Comparison of ENCODE assay signal across 27 mouse cellular contexts in genomic region chr5:113604758-113605157, GRCm38 (mm10). TPM values are rescaled to one million over a fixed set of nuclear protein-coding genes. Genes with fewer than 3 reads are reported as not detected.
DNase-seq lines count a peak whose midpoint lies in the region; ATAC-seq and TF ChIP-seq lines count a peak whose summit lies in the region.
"Had no signal": no experiment of that assay in that cellular context is flagged by ENCODE, and none has a peak within 500 bp of the region (broad histone marks: within the 10 kb centered on the region; RNA-seq: fewer than 3 reads in every experiment).

No protein-coding gene starts in this region.

- H3K79me2 ChIP-seq in myocyte (ENCODE audit: control insufficient read depth, insufficient read depth) = no peaks in the 10 kb centered on the region

- H3K9me3 ChIP-seq in lung, embryonic 16.5 days (ENCODE audit: control insufficient read depth, low read length) = no peaks in the 10 kb centered on the region
- H3K9me3 ChIP-seq in neural tube, embryonic 15.5 days (replicated peaks) = no peaks in the 10 kb centered on the region
- H3K9me3 ChIP-seq: embryonic facial prominence, embryonic 10.5 days; embryonic facial prominence, embryonic 13.5 days; forebrain, embryonic 10.5 days; hindbrain, embryonic 12.5 days; hindbrain, embryonic 15.5 days had no signal

- no peak overlapping the region for H3K4me2 ChIP-seq in lung, embryonic 16.5 days (ENCODE audit: low read depth, low read length)
- no peak overlapping the region for H3K4me2 ChIP-seq in myocyte (ENCODE audit: low read depth)
- H3K4me2 ChIP-seq in neural tube, embryonic 15.5 days = no peak overlapping the region
- H3K4me2 ChIP-seq: embryonic facial prominence, embryonic 13.5 days; heart, embryonic 11.5 days; hindbrain, embryonic 12.5 days; hindbrain, embryonic 15.5 days had no signal

- 53% methylated on average over 4 of the region's 4 CpGs for WGBS in lung, embryonic 16.5 days
- WGBS in neural tube, embryonic 15.5 days = 81% methylated on average over 4 of the region's 4 CpGs

- H3K27ac ChIP-seq in lung, embryonic 16.5 days (ENCODE audit: low read length) = no peak overlapping the region
- H3K27ac ChIP-seq in neural tube, embryonic 15.5 days (replicated peaks) = no peak overlapping the region
- H3K27ac ChIP-seq: embryonic facial prominence, embryonic 10.5 days; embryonic facial prominence, embryonic 13.5 days; forebrain, embryonic 10.5 days; gastrocnemius, adult 2 months; hindbrain, embryonic 12.5 days; hindbrain, embryonic 15.5 days had no signal

- H3K36me3 ChIP-seq in lung, embryonic 16.5 days (ENCODE audit: control insufficient read depth, insufficient read depth, low read length) = no peaks in the 10 kb centered on the region
- no peaks in the 10 kb centered on the region for H3K36me3 ChIP-seq in myocyte (ENCODE audit: control insufficient read depth, insufficient read depth)
- H3K36me3 ChIP-seq in neural tube, embryonic 15.5 days = no peaks in the 10 kb centered on the region
- H3K36me3 ChIP-seq: embryonic facial prominence, embryonic 10.5 days; embryonic facial prominence, embryonic 13.5 days; forebrain, embryonic 10.5 days; hindbrain, embryonic 12.5 days; hindbrain, embryonic 15.5 days had no signal

- no peaks in the 10 kb centered on the region for H3K27me3 ChIP-seq in lung, embryonic 16.5 days (ENCODE audit: control insufficient read depth, insufficient read depth, low read depth, low read length)
- no peaks in the 10 kb centered on the region for H3K27me3 ChIP-seq in myocyte (ENCODE audit: control insufficient read depth, insufficient read depth, insufficient read length)
- H3K27me3 ChIP-seq in neural tube, embryonic 15.5 days (replicated peaks) = no peaks in the 10 kb centered on the region
- H3K27me3 ChIP-seq: embryonic facial prominence, embryonic 13.5 days; hindbrain, embryonic 15.5 days had no signal

- H3ac ChIP-seq in myocyte (ENCODE audit: control insufficient read depth, insufficient read length) = no peak overlapping the region

- peak; percentile 76 for ATAC-seq in lung, embryonic 16.5 days (ENCODE audit: low read depth)
- ATAC-seq in neural tube, embryonic 15.5 days (ENCODE audit: low FRiP score) = no peak
- ATAC-seq: forebrain, embryonic 14.5 days; forebrain, postnatal 0 days had no signal

- H3K9ac ChIP-seq in lung, embryonic 16.5 days (ENCODE audit: low read length) = no peak overlapping the region
- H3K9ac ChIP-seq in neural tube, embryonic 15.5 days (replicated peaks) = no peak overlapping the region
- H3K9ac ChIP-seq: embryonic facial prominence, embryonic 13.5 days; forebrain, postnatal 0 days; hindbrain, embryonic 12.5 days; hindbrain, embryonic 15.5 days had no signal

- H3K4me1 ChIP-seq in lung, embryonic 16.5 days (replicated peaks; ENCODE audit: control insufficient read depth, insufficient read depth, low read length) = peaks cover 25% of the 10 kb centered on the region
- H3K4me1 ChIP-seq in neural tube, embryonic 15.5 days = peaks cover 40% of the 10 kb centered on the region

- DNase-seq in adrenal gland, postnatal 14 days = peak; percentile 1
- DNase-seq in adrenal gland, postnatal 36 days = no peak
- no peak for DNase-seq in lung, postnatal 4 days
- DNase-seq in lung, postnatal 10 days = peak; percentile 60
- DNase-seq in thymus, postnatal 0 days (ENCODE audit: low spot score) = no peak
- DNase-seq: adrenal gland, postnatal 10 days; cerebellum, adult 11-12 months; cerebellum, adult 8-10 months; cerebellum, postnatal 10 days; cerebellum, postnatal 36 days; embryo, embryonic 11 days; forebrain, postnatal 0 days; gastrocnemius, adult 2 months; gastrocnemius, postnatal 14 days; heart, adult 11 months had no signal

- no peak for TF ChIP-seq POLR2A in myocyte (IDR thresholded peaks at IDR 0.05; ENCODE audit: insufficient read length, low read depth)

- no peak overlapping the region for H3K4me3 ChIP-seq in lung, embryonic 16.5 days (ENCODE audit: low read length)
- no peak overlapping the region for H3K4me3 ChIP-seq in myocyte
- no peak overlapping the region for H3K4me3 ChIP-seq in neural tube, embryonic 15.5 days (replicated peaks)
- H3K4me3 ChIP-seq: embryonic facial prominence, embryonic 10.5 days; embryonic facial prominence, embryonic 13.5 days; erythroblast, embryonic 14.5 days; forebrain, embryonic 10.5 days; gastrocnemius, adult 2 months; hindbrain, embryonic 12.5 days; hindbrain, embryonic 15.5 days had no signal

TF ChIP-seq in myocyte, 11 proteins besides CTCF, POLR2A, EP300 and RAD21:
- TF ChIP-seq CEBPB (IDR thresholded peaks at IDR 0.05; ENCODE audit: insufficient read depth, poor library complexity, severe bottlenecking) (peak; percentile 67), POLR2AphosphoS2 (IDR thresholded peaks at IDR 0.05; ENCODE audit: insufficient read length, low read depth) (no peak)

RNA-seq across cellular contexts. Expression of gene Cmklr1, which starts 45.5 kb away (rescaled TPM):
- 10.6 and 11.3 TPM in 2 replicates for total RNA-seq in adrenal gland, postnatal 14 days (2021)
- 10 to 100 TPM; 15.3 to 24.4 TPM for total RNA-seq in adrenal gland, postnatal 36 days (2021)
- 14.0 and 17.9 TPM in 2 replicates for polyA plus RNA-seq in lung, embryonic 16.5 days (2015; fragmentation: Nextera tagmentation; extraction: Ambion mirVana)
- 14.1 TPM for polyA plus RNA-seq in myocyte (2012; fragmentation: generic; extraction: Trizol)
- polyA plus RNA-seq in neural tube, embryonic 15.5 days (2015; fragmentation: Nextera tagmentation; extraction: Ambion mirVana) = 2.9 and 3.2 TPM in 2 replicates
- 2.9 and 3.8 TPM in 2 replicates for polyA plus RNA-seq in thymus, postnatal 0 days (2015; fragmentation: Nextera tagmentation; extraction: Ambion mirVana)
- total RNA-seq: hematopoietic stem cell, adult 5-6 weeks had no signal
- polyA plus RNA-seq: erythroblast, embryonic 14.5 days had no signal

Comparison
In these comparisons a context has a peak if more than half of its experiments do, and no peak if none do; other contexts are left out.
1. DNase-seq: peak in adrenal gland, postnatal 14 days (single experiment) and lung, postnatal 10 days (single experiment); none in adrenal gland, postnatal 36 days (0 of 2), lung, postnatal 4 days (0 of 2) and thymus, postnatal 0 days (single experiment).